Mouse (Mus musculus): ENCODE measurements around the gene Cisd3.

The Cisd3 gene

GRCm38 (mm10) chr11:97684063-97684680, 1.5 kb upstream of the Cisd3 start:
- no peak for DNase-seq (ENCODE audit: extremely low read depth, insufficient read length, low spot score)

- no peak for DNase-seq (ENCODE audit: extremely low read depth, insufficient read length, low spot score)
Measured at GRCm38 (mm10) chr11:97684766-97685165, 860 bp upstream of the Cisd3 start.

GRCm38 (mm10) chr11:97686322-97686908, 789 bp downstream of the Cisd3 start:
- DNase-seq (ENCODE audit: extremely low read depth, insufficient read length, low spot score) = no peak

GRCm38 (mm10) chr11:97687061-97687460, 1.4 kb downstream of the Cisd3 start:
- no peak for DNase-seq (ENCODE audit: extremely low read depth, insufficient read length, low spot score)

GRCm38 (mm10) chr11:97689861-97690260, 4.2 kb downstream of the Cisd3 start:
- peak; percentile 50 for DNase-seq (ENCODE audit: extremely low read depth, insufficient read length, low spot score)

- DNase-seq (ENCODE audit: extremely low read depth, insufficient read length, low spot score) = no peak
Measured at GRCm38 (mm10) chr11:97694435-97694834, 8.8 kb downstream of the Cisd3 start.

GRCm38 (mm10) chr11:97694921-97695711, 9.5 kb downstream of the Cisd3 start:
- no peak for DNase-seq (ENCODE audit: extremely low read depth, insufficient read length, low spot score)

- DNase-seq (ENCODE audit: extremely low read depth, insufficient read length, low spot score) = no peak
Measured at GRCm38 (mm10) chr11:97695712-97696401, 10.2 kb downstream of the Cisd3 start.

- no peak for DNase-seq (ENCODE audit: extremely low read depth, insufficient read length, low spot score)
Measured at GRCm38 (mm10) chr11:97696669-97697068, 11.0 kb downstream of the Cisd3 start.

GRCm38 (mm10) chr11:97697199-97697890, 11.7 kb downstream of the Cisd3 start:
- no peak for DNase-seq (ENCODE audit: extremely low read depth, insufficient read length, low spot score)

- DNase-seq (ENCODE audit: extremely low read depth, insufficient read length, low spot score) = no peak
Measured at GRCm38 (mm10) chr11:97697891-97698529, 12.4 kb downstream of the Cisd3 start.

- peak; percentile 80 for DNase-seq (ENCODE audit: extremely low read depth, insufficient read length, low spot score)
Measured at GRCm38 (mm10) chr11:97698741-97699611, 13.3 kb downstream of the Cisd3 start.

- no peak for DNase-seq (ENCODE audit: extremely low read depth, insufficient read length, low spot score)
Measured at GRCm38 (mm10) chr11:97699626-97700002, 14.0 kb downstream of the Cisd3 start.

- DNase-seq (ENCODE audit: extremely low read depth, insufficient read length, low spot score) = peak; percentile 91
Measured at GRCm38 (mm10) chr11:97700003-97700745, 14.5 kb downstream of the Cisd3 start, which contains the start of gene Pcgf2. Pcgf2 (minus strand) TSS chr11:97700497.

GRCm38 (mm10) chr11:97700746-97701580, 15.3 kb downstream of the Cisd3 start:
- DNase-seq (ENCODE audit: extremely low read depth, insufficient read length, low spot score) = no peak

GRCm38 (mm10) chr11:97701581-97702392, 16.2 kb downstream of the Cisd3 start:
- DNase-seq (ENCODE audit: extremely low read depth, insufficient read length, low spot score) = no peak

GRCm38 (mm10) chr11:97702393-97702745, 16.7 kb downstream of the Cisd3 start:
- DNase-seq (ENCODE audit: extremely low read depth, insufficient read length, low spot score) = peak; percentile 87
